Mouse (Mus musculus) G1E (cell line): ENCODE data around the gene Lrrtm4. TPM values are rescaled to one million over a fixed set of nuclear protein-coding genes. Genes with fewer than 3 reads are reported as not detected.

Source experiments
- ATAC-seq: 2 replicates; pipeline ENCODE4 v1.8.0; 2016; ENCODE audit warnings: mild to moderate bottlenecking; ENCODE audit not compliant: insufficient number of reproducible peaks, poor library complexity, low FRiP score, severe bottlenecking; ENCODE audit errors: extremely low read depth
- DNase-seq: peaks from one replicate; pipeline ENCODE4 v3.0.0; 2012; ENCODE audit warnings: low spot score
- H3K27me3 ChIP-seq: 2 replicates; pipeline ENCODE4 v1.6.1; 2012; ENCODE audit warnings: mild to moderate bottlenecking, low read length, inconsistent platforms; ENCODE audit not compliant: insufficient read depth
- H3K36me3 ChIP-seq: replicated peaks from 2 replicates; pipeline ENCODE3; 2012; ENCODE audit warnings: mild to moderate bottlenecking, inconsistent platforms
- H3K4me1 ChIP-seq: 2 replicates; pipeline ENCODE4 v1.6.1; 2012; ENCODE audit warnings: low read depth, low read length, inconsistent platforms, mixed read lengths; ENCODE audit not compliant: insufficient read depth
- H3K4me3 ChIP-seq: 2 replicates; pipeline ENCODE4 v1.5.1; 2012; ENCODE audit warnings: low read depth, mild to moderate bottlenecking, inconsistent platforms, low read length, moderate library complexity, mixed read lengths
- H3K9me3 ChIP-seq: replicated peaks from 2 replicates; pipeline ENCODE4 v1.6.1; 2012; ENCODE audit warnings: inconsistent platforms
- CTCF ChIP-seq: IDR thresholded peaks from 2 replicates; pipeline ENCODE4 v1.5.1; 2012; ENCODE audit warnings: low read depth, low read length, inconsistent platforms, mixed read lengths
- GATA1 ChIP-seq: IDR thresholded peaks from 2 replicates; pipeline ENCODE4 v1.6.1; 2012; ENCODE audit warnings: borderline replicate concordance, low read length, inconsistent platforms, mixed read lengths
- GATA2 ChIP-seq: IDR thresholded peaks from 2 replicates; pipeline ENCODE4 v1.6.1; 2012; ENCODE audit warnings: low read depth, low read length, inconsistent platforms, borderline replicate concordance
- POLR2AphosphoS5 ChIP-seq: IDR thresholded peaks from 2 replicates; pipeline ENCODE4 v1.6.1; 2012; ENCODE audit warnings: low read depth, low read length, inconsistent platforms; ENCODE audit not compliant: insufficient replicate concordance
- TAL1 ChIP-seq: conservative IDR thresholded peaks from 2 replicates; pipeline ENCODE4 v1.6.1; 2012; ENCODE audit warnings: low read depth, low read length, inconsistent platforms, mixed read lengths
- polyA plus RNA-seq: library from polyadenylated mRNA; stranded (reverse); fragments of >175 nt; gene quantifications from 2 replicates; pipeline ENCODE4 v1.2.3, GENCODE M21; 2012
- total RNA-seq, 2 experiments: library from RNA; stranded (forward) in 1 of 2; stranded (reverse) in 1 of 2; fragments of 200-1000 nt in 1 of 2; fragments of >200 nt in 1 of 2; fragmentation: Nextera tagmentation in 1 of 2; gene quantifications; 2 replicates each; pipeline ENCODE4 v1.2.3; 2014 to 2017

Gene Lrrtm4
- total and polyA plus RNA-seq, 3 experiments: 0.27 TPM; not detected in 2

GRCm38 (mm10) chr6:80186791-80187190 lies 168.1 kb downstream of the Lrrtm4 start:
- H3K36me3 ChIP-seq: no peaks in the 10 kb centered on the region
- H3K4me1 ChIP-seq: no peaks in the 10 kb centered on the region
- H3K9me3 ChIP-seq: no peaks in the 10 kb centered on the region
- TF ChIP-seq CTCF (no peak), GATA2 (no peak), TAL1 (no peak), GATA1 (no peak), POLR2AphosphoS5 (no peak)
- ATAC-seq (no peak), DNase-seq (no peak)
- no peaks in the 10 kb centered on the region for H3K27me3 ChIP-seq
- no peak overlapping the region for H3K4me3 ChIP-seq

- TF ChIP-seq TAL1 (no peak), POLR2AphosphoS5 (no peak), CTCF (no peak), GATA1 (no peak), GATA2 (no peak)
- Histone ChIP-seq H3K4me3 (no peak overlapping the region), H3K4me1 (no peaks in the 10 kb centered on the region), H3K36me3 (no peaks in the 10 kb centered on the region), H3K9me3 (peaks cover 6% of the 10 kb centered on the region), H3K27me3 (no peaks in the 10 kb centered on the region)
- DNase-seq (no peak), ATAC-seq (no peak)
These were observed 190.8 kb downstream of the Lrrtm4 start for GRCm38 (mm10) chr6:80209476-80209875.

- Histone ChIP-seq H3K4me3 (no peak overlapping the region), H3K4me1 (no peaks in the 10 kb centered on the region), H3K36me3 (no peaks in the 10 kb centered on the region), H3K9me3 (peaks cover 6% of the 10 kb centered on the region), H3K27me3 (no peaks in the 10 kb centered on the region)
- TF ChIP-seq GATA1: no peak
- no peak for TF ChIP-seq TAL1
- TF ChIP-seq POLR2AphosphoS5: no peak
- DNase-seq: no peak
- no peak for ATAC-seq
These were observed 191.6 kb downstream of the Lrrtm4 start for GRCm38 (mm10) chr6:80210281-80210680.

GRCm38 (mm10) chr6:80261595-80261994 lies 242.9 kb downstream of the Lrrtm4 start:
- ATAC-seq (no peak), DNase-seq (no peak)
- TF ChIP-seq GATA2: no peak
- no peak for TF ChIP-seq TAL1
- no peak for TF ChIP-seq GATA1
- TF ChIP-seq CTCF: no peak
- TF ChIP-seq POLR2AphosphoS5: no peak
- Histone ChIP-seq H3K36me3 (no peaks in the 10 kb centered on the region), H3K4me1 (no peaks in the 10 kb centered on the region), H3K4me3 (no peak overlapping the region), H3K27me3 (no peaks in the 10 kb centered on the region), H3K9me3 (no peaks in the 10 kb centered on the region)

- Histone ChIP-seq H3K4me1 (no peaks in the 10 kb centered on the region), H3K9me3 (no peaks in the 10 kb centered on the region), H3K27me3 (no peaks in the 10 kb centered on the region), H3K36me3 (no peaks in the 10 kb centered on the region), H3K4me3 (no peak overlapping the region)
- ATAC-seq (no peak), DNase-seq (no peak)
- TF ChIP-seq TAL1: no peak
- TF ChIP-seq GATA2: no peak
These were observed 245.3 kb downstream of the Lrrtm4 start for GRCm38 (mm10) chr6:80263972-80264371.

GRCm38 (mm10) chr6:80264584-80264983 lies 245.9 kb downstream of the Lrrtm4 start:
- Histone ChIP-seq H3K4me1 (no peaks in the 10 kb centered on the region), H3K27me3 (no peaks in the 10 kb centered on the region), H3K36me3 (no peaks in the 10 kb centered on the region), H3K4me3 (no peak overlapping the region), H3K9me3 (no peaks in the 10 kb centered on the region)
- DNase-seq (no peak), ATAC-seq (no peak)
- TF ChIP-seq GATA1: no peak
- TF ChIP-seq POLR2AphosphoS5: no peak
- no peak for TF ChIP-seq TAL1
- TF ChIP-seq GATA2: no peak
- no peak for TF ChIP-seq CTCF

- Histone ChIP-seq H3K27me3 (no peaks in the 10 kb centered on the region), H3K9me3 (no peaks in the 10 kb centered on the region), H3K4me3 (no peak overlapping the region), H3K4me1 (no peaks in the 10 kb centered on the region), H3K36me3 (no peaks in the 10 kb centered on the region)
- DNase-seq (no peak), ATAC-seq (no peak)
- TF ChIP-seq GATA1: no peak
These were observed 247.1 kb downstream of the Lrrtm4 start for GRCm38 (mm10) chr6:80265746-80266145.

GRCm38 (mm10) chr6:80286968-80287367 lies 268.3 kb downstream of the Lrrtm4 start:
- no peak for TF ChIP-seq GATA2
- no peak for TF ChIP-seq TAL1
- Histone ChIP-seq H3K27me3 (no peaks in the 10 kb centered on the region), H3K36me3 (no peaks in the 10 kb centered on the region), H3K4me1 (no peaks in the 10 kb centered on the region), H3K4me3 (no peak overlapping the region), H3K9me3 (no peaks in the 10 kb centered on the region; the same call in 1 of the 2 replicates)
- no peak for ATAC-seq
- no peak for DNase-seq
